Mouse (Mus musculus) neural tube, embryonic 14.5 days (tissue): ENCODE measurements around the gene Pkp1. TPM values are rescaled to one million over a fixed set of nuclear protein-coding genes. Genes with fewer than 3 reads are reported as not detected.

ENCODE experiments used
- ATAC-seq: fragments of 200-750 bp; cut with Nextera tagmentation; 2 replicates; pipeline ENCODE4 v1.8.0; 2017; ENCODE audit warnings: low read depth, mild to moderate bottlenecking, moderate TSS enrichment, moderate library complexity
- H3K27ac ChIP-seq: fragments of 300-500 bp; sonication (generic); 2 replicates; pipeline ENCODE4 v1.5.1; 2014; ENCODE audit warnings: low read depth, mild to moderate bottlenecking, control low read depth, low read length, moderate library complexity, mixed read lengths
- H3K27me3 ChIP-seq: fragments of 300-500 bp; sonication (generic); 2 replicates; pipeline ENCODE4 v1.6.1; 2014; ENCODE audit warnings: low read length; ENCODE audit not compliant: control insufficient read depth, insufficient read depth
- H3K36me3 ChIP-seq: fragments of 300-500 bp; sonication (generic); 2 replicates; pipeline ENCODE4 v1.6.1; 2014; ENCODE audit warnings: low read length, mixed read lengths; ENCODE audit not compliant: control insufficient read depth, insufficient read depth
- H3K4me1 ChIP-seq: fragments of 300-500 bp; sonication (generic); 2 replicates; pipeline ENCODE4 v1.6.1; 2014; ENCODE audit warnings: low read length; ENCODE audit not compliant: control insufficient read depth, insufficient read depth
- H3K4me2 ChIP-seq: fragments of 300-500 bp; sonication (generic); 2 replicates; pipeline ENCODE4 v1.6.1; 2014; ENCODE audit warnings: mild to moderate bottlenecking, low read depth, low read length, control low read depth
- H3K4me3 ChIP-seq: fragments of 300-500 bp; sonication (generic); 2 replicates; pipeline ENCODE4 v1.5.1; 2014; ENCODE audit warnings: low read depth, low read length, control low read depth, mixed read lengths
- H3K9ac ChIP-seq: fragments of 300-500 bp; sonication (generic); replicated peaks from 2 replicates; pipeline ENCODE4 v1.6.1; 2014; ENCODE audit warnings: low read depth, mild to moderate bottlenecking, control low read depth, low read length, mixed read lengths
- H3K9me3 ChIP-seq: fragments of 300-500 bp; sonication (generic); 2 replicates; pipeline ENCODE4 v1.6.1; 2016; ENCODE audit warnings: low read length; ENCODE audit not compliant: control insufficient read depth
- WGBS: fragments of 180-500 bp; shearing (Covaris S2); extraction: QIAGEN DNeasy Blood & Tissue Kit; methylation state at CpG from one replicate; pipeline ENCODE4 v1.1.7; 2014; 5-methylcytosine and 5-hydroxymethylcytosine counted together
- polyA plus RNA-seq: library from polyadenylated mRNA; unstranded; fragments of >200 nt; fragmentation: Nextera tagmentation; extraction: Ambion mirVana; gene quantifications from 2 replicates; pipeline ENCODE4 v1.2.1, GENCODE M21; 2014

Gene Pkp1
- polyA plus RNA-seq, 1 experiment from 2014 or later = not detected

DNA sequence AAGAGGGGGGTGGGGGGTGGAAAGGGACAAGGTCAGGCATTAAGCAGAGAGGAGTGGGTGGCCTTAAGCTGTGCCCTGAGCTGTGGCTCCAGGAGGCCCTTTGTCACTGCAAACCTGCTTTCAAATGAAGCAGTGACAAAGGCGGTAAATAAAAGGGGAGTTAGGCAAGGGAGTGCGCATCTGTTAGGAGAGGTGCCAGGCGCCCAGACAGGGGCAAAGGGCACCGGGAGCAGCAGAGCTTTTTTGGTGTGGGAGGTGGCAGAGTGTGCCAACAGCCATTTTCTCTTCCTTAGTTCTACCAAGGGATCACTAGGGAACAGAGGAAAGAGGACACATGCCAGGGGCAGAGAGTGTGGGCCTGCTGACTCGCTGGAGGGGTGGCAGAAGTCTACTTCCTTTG, 1.8 kb downstream of the Pkp1 start:
- ATAC-seq = no peak

DNA sequence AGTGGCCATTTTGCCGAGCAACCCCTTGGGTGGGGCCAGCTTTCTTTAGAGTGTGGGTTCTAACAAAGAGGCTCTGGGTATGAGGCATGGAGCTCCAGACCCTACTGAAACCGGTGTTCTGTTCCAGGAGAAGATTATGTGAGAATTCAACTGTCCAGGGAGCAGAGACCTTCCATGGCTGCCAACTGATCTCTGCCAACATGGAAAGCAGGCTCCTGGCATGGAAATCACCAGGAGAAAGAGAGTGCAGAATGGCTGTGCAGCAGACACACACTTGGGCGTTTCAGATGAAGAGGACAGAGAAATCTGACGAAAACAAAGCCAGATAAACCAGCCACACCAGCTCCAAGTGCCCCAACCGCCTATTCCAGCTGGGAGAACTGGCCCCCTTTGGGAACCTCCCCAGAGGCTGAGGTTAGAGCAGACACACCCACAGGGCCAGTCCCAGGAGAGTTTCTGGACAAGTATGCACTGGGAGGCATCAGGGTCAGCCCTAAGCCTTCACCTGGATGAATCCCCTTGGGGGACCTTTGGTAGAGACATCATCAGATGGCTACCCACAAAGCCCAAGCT, 2.4 kb downstream of the Pkp1 start:
- Histone ChIP-seq H3K27ac (no peak overlapping the region), H3K9me3 (no peaks in the 10 kb centered on the region), H3K9ac (no peak overlapping the region), H3K4me1 (0 out of 2 replicates have a peak, but pooled peaks cover 5% of the 10 kb centered on the region), H3K27me3 (peaks cover 39% of the 10 kb centered on the region), H3K4me3 (no peak overlapping the region), H3K4me2 (no peak overlapping the region), H3K36me3 (no peaks in the 10 kb centered on the region)
- 48% methylated on average over 5 of the region's 5 CpGs for WGBS
- no peak for ATAC-seq

More for the DNA sequence above, 1.8 kb downstream of the Pkp1 start:
- no peak overlapping the region for H3K27ac ChIP-seq
- H3K36me3 ChIP-seq = no peaks in the 10 kb centered on the region
- no peak overlapping the region for H3K4me3 ChIP-seq
- H3K4me2 ChIP-seq = no peak overlapping the region
- H3K4me1 ChIP-seq = 0 out of 2 replicates have a peak, but pooled peaks cover 5% of the 10 kb centered on the region
- 3% methylated on average over 5 of the region's 5 CpGs for WGBS
- H3K9ac ChIP-seq = no peak overlapping the region
- no peaks in the 10 kb centered on the region for H3K9me3 ChIP-seq
- peaks cover 39% of the 10 kb centered on the region for H3K27me3 ChIP-seq

DNA sequence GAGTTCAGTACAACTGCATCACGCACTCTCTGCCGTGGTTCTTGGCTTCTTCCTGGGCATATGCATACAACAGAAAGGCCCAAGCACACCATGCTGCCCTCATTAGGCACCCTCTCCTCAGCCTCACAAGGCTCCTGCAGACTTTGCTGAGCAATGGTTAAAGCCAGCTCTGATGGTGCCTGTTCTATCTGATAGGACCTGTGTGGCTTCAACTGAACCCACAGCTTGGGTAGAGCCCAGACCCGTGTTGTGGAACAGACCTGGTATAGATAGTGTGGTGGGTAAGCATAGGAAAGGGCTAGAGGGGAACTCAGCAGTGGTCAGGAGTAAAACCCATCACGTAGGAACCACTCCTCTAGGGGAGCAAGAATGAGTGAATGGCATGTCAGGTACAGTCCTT, 5.3 kb downstream of the Pkp1 start:
- H3K27ac ChIP-seq = no peak overlapping the region
- peaks cover 22% of the 10 kb centered on the region for H3K27me3 ChIP-seq
- no peaks in the 10 kb centered on the region for H3K36me3 ChIP-seq
- H3K9me3 ChIP-seq = no peaks in the 10 kb centered on the region
- 76% methylated on average over 4 of the region's 4 CpGs for WGBS
- no peak overlapping the region for H3K4me2 ChIP-seq
- no peak for ATAC-seq
- H3K4me3 ChIP-seq = no peak overlapping the region
- H3K4me1 ChIP-seq = 0 out of 2 replicates have a peak, but pooled peaks cover under 1% of the 10 kb centered on the region
- H3K9ac ChIP-seq = no peak overlapping the region

DNA sequence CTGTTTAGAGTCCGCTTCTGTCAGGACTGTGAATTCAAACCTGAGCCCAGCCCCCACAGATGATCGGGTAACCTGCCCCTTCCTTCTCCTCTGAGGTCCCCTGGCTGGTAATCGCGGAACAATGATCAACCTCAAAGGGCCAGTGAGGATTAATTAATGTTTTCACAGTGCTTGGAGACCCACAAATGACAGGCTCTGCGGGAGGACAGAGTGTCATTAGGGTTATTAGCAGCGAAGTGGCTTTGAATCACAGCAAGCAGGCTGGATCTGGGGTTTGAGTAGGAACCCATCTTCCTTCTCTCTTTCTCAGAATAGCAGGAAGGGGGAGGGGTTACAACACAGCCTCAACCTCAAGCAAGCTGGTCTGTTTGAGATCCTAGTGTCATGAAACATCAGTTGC, 9.6 kb downstream of the Pkp1 start:
- 11% methylated on average over 6 of the region's 6 CpGs for WGBS
- no peaks in the 10 kb centered on the region for H3K9me3 ChIP-seq
- no peak for ATAC-seq
- H3K9ac ChIP-seq = no peak overlapping the region
- H3K27ac ChIP-seq = no peak overlapping the region
- no peaks in the 10 kb centered on the region for H3K4me1 ChIP-seq
- H3K4me2 ChIP-seq = no peak overlapping the region
- no peak overlapping the region for H3K4me3 ChIP-seq
- no peaks in the 10 kb centered on the region for H3K36me3 ChIP-seq
- H3K27me3 ChIP-seq = no peaks in the 10 kb centered on the region

DNA sequence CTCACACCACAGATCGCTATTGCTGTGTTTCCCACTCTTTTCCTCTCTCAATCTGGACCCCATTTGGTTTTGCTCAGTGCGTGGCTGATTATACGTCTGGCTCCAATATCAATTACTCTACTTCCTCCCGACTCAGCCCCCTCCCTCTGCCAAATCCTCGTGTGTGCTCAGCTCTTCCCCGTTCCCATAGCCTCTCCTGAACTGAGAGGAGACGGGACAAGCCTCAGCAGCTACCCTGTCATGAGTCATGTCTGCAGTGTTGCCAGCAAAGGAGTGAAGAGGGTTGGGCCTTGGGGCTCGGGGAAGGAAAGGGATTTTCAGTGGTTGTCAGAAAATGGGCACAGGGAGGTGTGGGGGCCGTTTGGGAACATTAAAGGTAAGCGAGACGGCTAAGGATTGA, 12.3 kb downstream of the Pkp1 start:
- no peak overlapping the region for H3K27ac ChIP-seq
- no peak overlapping the region for H3K9ac ChIP-seq
- H3K4me2 ChIP-seq = no peak overlapping the region
- H3K27me3 ChIP-seq = no peaks in the 10 kb centered on the region
- H3K4me3 ChIP-seq = no peak overlapping the region
- no peaks in the 10 kb centered on the region for H3K9me3 ChIP-seq
- H3K4me1 ChIP-seq = no peaks in the 10 kb centered on the region
- ATAC-seq = no peak
- no peaks in the 10 kb centered on the region for H3K36me3 ChIP-seq
- 71% methylated on average over 11 of the region's 11 CpGs for WGBS

DNA sequence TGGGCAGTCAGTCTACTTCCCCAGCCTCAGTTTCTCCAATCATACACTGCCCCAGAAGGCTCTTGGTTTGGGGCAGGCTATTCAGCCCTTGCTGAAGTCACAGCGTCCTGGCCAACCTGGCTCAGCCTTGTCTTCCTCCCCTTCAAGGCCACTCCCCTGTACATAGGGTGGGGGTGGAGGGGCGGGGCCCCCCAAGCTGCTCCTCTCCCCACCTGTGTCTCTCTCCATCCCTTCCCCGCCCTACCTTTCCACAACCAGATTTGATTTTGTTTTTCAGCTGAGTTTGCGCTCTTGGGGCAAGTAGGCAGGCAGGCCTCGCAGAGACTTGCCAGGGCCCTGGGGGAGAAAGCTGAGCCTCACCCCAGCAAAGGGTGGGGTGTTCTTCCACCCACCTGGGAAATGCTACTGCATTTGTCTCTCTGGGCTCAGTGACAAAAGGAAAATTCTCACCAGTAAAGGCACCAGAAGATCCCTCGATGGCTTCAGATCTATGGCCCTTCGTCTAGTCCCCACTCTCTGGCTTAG, 19.0 kb downstream of the Pkp1 start:
- Histone ChIP-seq H3K27ac (no peak overlapping the region), H3K36me3 (no peaks in the 10 kb centered on the region), H3K9me3 (no peaks in the 10 kb centered on the region), H3K4me3 (no peak overlapping the region), H3K4me1 (no peaks in the 10 kb centered on the region), H3K27me3 (no peaks in the 10 kb centered on the region), H3K9ac (no peak overlapping the region), H3K4me2 (no peak overlapping the region)
- 78% methylated on average over 7 of the region's 7 CpGs for WGBS
- ATAC-seq = no peak

DNA sequence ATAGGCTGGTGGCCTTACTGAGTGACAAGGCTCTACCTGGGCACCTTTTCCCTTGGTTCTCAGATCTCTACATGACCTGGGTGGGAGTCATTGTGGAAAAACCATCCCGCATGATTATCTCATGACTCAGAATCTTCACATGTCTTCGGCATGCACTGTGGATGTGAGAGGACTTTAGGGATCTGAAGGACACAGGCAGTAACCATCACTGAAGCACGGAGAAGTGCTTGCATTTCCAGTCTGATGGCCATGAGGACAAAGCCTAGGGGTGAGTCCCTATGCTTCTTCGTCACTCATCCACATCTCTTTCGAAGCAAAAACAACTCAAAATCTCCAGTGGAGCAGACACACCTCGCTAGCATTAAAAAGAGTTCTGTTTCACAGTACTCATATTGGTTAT, 19.7 kb downstream of the Pkp1 start:
- WGBS = 89% methylated on average over 6 of the region's 6 CpGs
- no peak overlapping the region for H3K9ac ChIP-seq
- H3K27ac ChIP-seq = no peak overlapping the region
- ATAC-seq = no peak
- H3K4me3 ChIP-seq = no peak overlapping the region
- H3K4me1 ChIP-seq = no peaks in the 10 kb centered on the region
- H3K27me3 ChIP-seq = no peaks in the 10 kb centered on the region
- H3K4me2 ChIP-seq = no peak overlapping the region
- H3K9me3 ChIP-seq = no peaks in the 10 kb centered on the region
- H3K36me3 ChIP-seq = no peaks in the 10 kb centered on the region

DNA sequence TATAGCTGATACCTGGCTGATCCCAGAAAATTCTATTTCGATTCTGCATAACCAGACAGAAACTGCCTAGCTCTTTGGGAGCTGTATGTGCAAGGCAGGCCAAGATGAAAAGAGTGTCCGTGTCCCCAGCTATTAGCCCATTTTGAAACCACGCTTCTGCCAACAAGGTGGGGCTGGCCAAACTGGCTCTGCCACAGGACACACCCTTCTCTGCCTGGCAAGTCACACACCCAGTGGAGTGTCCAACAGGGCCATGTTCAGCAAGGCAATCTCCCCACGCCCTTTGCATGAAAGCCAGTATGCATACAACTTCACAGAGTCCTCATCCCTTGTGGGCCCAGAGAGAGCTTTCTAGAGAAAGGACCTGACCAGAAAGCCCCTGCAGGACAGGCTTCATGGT, 23.6 kb downstream of the Pkp1 start:
- WGBS = 92% methylated on average over 4 of the region's 4 CpGs
- no peak for ATAC-seq
- H3K4me3 ChIP-seq = no peak overlapping the region
- no peaks in the 10 kb centered on the region for H3K36me3 ChIP-seq
- no peak overlapping the region for H3K9ac ChIP-seq
- H3K27me3 ChIP-seq = no peaks in the 10 kb centered on the region
- H3K4me2 ChIP-seq = no peak overlapping the region
- H3K27ac ChIP-seq = no peak overlapping the region
- no peaks in the 10 kb centered on the region for H3K4me1 ChIP-seq
- H3K9me3 ChIP-seq = no peaks in the 10 kb centered on the region

DNA sequence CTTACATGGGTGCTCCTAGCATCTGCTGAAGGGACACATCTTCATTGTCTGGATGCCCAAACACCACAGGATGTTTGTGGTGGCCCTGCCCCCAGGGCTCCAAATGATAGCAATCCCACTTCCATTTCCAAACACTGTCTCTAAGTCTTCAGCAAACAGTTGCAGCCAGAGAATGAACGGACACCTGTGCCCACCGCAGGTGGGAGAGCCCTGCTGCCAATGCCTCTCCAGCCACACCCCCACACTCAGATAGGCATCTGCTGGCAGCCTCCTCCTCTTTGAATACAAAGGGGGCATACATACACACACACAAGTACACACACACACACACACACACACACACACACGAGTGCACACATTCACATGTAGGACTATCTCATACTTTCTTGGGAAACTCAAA, 25.6 kb downstream of the Pkp1 start:
- 90% methylated on average over 3 of the region's 3 CpGs for WGBS
- no peak for ATAC-seq
- no peaks in the 10 kb centered on the region for H3K4me1 ChIP-seq
- H3K27ac ChIP-seq = no peak overlapping the region
- H3K27me3 ChIP-seq = no peaks in the 10 kb centered on the region
- H3K36me3 ChIP-seq = no peaks in the 10 kb centered on the region
- H3K9me3 ChIP-seq = no peaks in the 10 kb centered on the region
- H3K9ac ChIP-seq = no peak overlapping the region
- H3K4me2 ChIP-seq = no peak overlapping the region
- H3K4me3 ChIP-seq = no peak overlapping the region
